Mouse (Mus musculus): ENCODE results near the gene Prmt2.

DNA sequence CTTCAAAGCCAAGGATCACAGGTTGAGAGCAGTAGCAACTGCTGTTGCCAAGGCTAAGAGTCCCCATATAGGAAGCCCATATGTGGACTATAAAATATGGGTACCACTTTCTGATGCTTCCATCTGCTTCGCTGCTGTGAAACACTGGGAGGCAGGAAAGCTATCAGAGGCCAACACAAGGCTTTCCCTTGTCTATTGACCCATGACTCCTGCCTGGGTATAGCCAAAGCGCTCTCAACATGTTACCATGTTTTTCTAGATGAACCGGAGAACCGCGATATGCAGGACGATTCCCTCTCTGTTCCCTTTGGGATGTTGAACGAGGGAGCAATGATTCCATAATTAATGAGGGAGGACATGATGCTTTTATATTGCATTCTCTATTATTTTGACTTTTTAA lies 26.9 kb downstream of the Prmt2 start:
- TF ChIP-seq CTCF (IDR thresholded peaks at IDR 0.05; ENCODE audit: low read depth) (no peak), EP300 (IDR thresholded peaks at IDR 0.05; ENCODE audit: low read depth) (no peak)

Measured in heart, postnatal 0 days (tissue).